Comparison of ENCODE assay signal across 15 mouse cellular contexts in genomic region chr16:91763975-91764374, GRCm38 (mm10). TPM values are rescaled to one million over a fixed set of nuclear protein-coding genes. Genes with fewer than 3 reads are reported as not detected.
DNase-seq lines count a peak whose midpoint lies in the region; ATAC-seq and TF ChIP-seq lines count a peak whose summit lies in the region.
"Had no signal": no experiment of that assay in that cellular context is flagged by ENCODE, and none has a peak within 500 bp of the region (broad histone marks: within the 10 kb centered on the region; RNA-seq: fewer than 3 reads in every experiment).

No protein-coding gene starts in this region.

- no peak for ATAC-seq in heart, embryonic 13.5 days (ENCODE audit: extremely low read depth, insufficient number of reproducible peaks, low FRiP score, low TSS enrichment)
- ATAC-seq in embryonic facial prominence, embryonic 14.5 days (ENCODE audit: low read depth) = peak; percentile 58; the same call in 1 of the 2 replicates
- no peak for ATAC-seq in kidney, embryonic 14.5 days (ENCODE audit: low FRiP score, low TSS enrichment)
- ATAC-seq: liver, embryonic 12.5 days had no signal

- DNase-seq in heart, postnatal 25 days (ENCODE audit: low spot score) = no peak
- no peak for DNase-seq in embryonic facial prominence, embryonic 14.5 days (ENCODE audit: low spot score)
- DNase-seq in lung, postnatal 25 days (ENCODE audit: low spot score) = peak; percentile 24
- no peak for DNase-seq in embryo, embryonic 10 days (ENCODE audit: low spot score)
- DNase-seq: cerebellum, adult 8-10 months; embryo, embryonic 11 days; kidney, postnatal 10 days; left cerebral cortex, postnatal 4 days had no signal

- no peaks in the 10 kb centered on the region for H3K9me3 ChIP-seq in heart, embryonic 13.5 days
- no peaks in the 10 kb centered on the region for H3K9me3 ChIP-seq in embryonic facial prominence, embryonic 14.5 days (ENCODE audit: control insufficient read depth, low read length)
- H3K9me3 ChIP-seq in kidney, embryonic 14.5 days (ENCODE audit: control insufficient read depth, low read length) = no peaks in the 10 kb centered on the region
- H3K9me3 ChIP-seq: liver, embryonic 12.5 days; megakaryocyte, embryonic 14.5 days; neural tube, embryonic 15.5 days had no signal

- H3K9ac ChIP-seq in heart, embryonic 13.5 days = 0 out of 2 replicates have a peak overlapping the region, but pooled peaks have one; percentile 6
- no peak overlapping the region for H3K9ac ChIP-seq in embryonic facial prominence, embryonic 14.5 days (ENCODE audit: low read depth, low read length)
- H3K9ac ChIP-seq in kidney, embryonic 14.5 days (ENCODE audit: low read depth, low read length) = no peak overlapping the region
- H3K9ac ChIP-seq: liver, embryonic 12.5 days; neural tube, embryonic 15.5 days had no signal

- no peak for TF ChIP-seq CTCF in C2C12 (IDR thresholded peaks at IDR 0.05; ENCODE audit: control insufficient read depth, insufficient read depth, insufficient read length)

- intact Hi-C loops in heart, postnatal 25 days (cut with DNase I) = no loop called here

- H3K79me2 ChIP-seq in C2C12 (ENCODE audit: control insufficient read depth, insufficient read depth) = peaks cover 58% of the 10 kb centered on the region

- H3K79me3 ChIP-seq in C2C12 (ENCODE audit: low read depth) = peaks cover 18% of the 10 kb centered on the region

- H3ac ChIP-seq in C2C12 (ENCODE audit: control insufficient read depth, insufficient read length, low read depth) = no peak overlapping the region

- 50% methylated on average over 6 of the region's 6 CpGs for WGBS in heart, embryonic 13.5 days
- WGBS in embryonic facial prominence, embryonic 14.5 days = 79% methylated on average over 6 of the region's 6 CpGs
- 64% methylated on average over 6 of the region's 6 CpGs for WGBS in kidney, embryonic 14.5 days

- no peaks in the 10 kb centered on the region for H3K27me3 ChIP-seq in heart, embryonic 13.5 days (replicated peaks)
- no peaks in the 10 kb centered on the region for H3K27me3 ChIP-seq in C2C12 (ENCODE audit: control insufficient read depth, insufficient read depth, insufficient read length)
- no peaks in the 10 kb centered on the region for H3K27me3 ChIP-seq in embryonic facial prominence, embryonic 14.5 days (replicated peaks; ENCODE audit: control insufficient read depth, insufficient read depth, low read length)
- H3K27me3 ChIP-seq in kidney, embryonic 14.5 days (ENCODE audit: control insufficient read depth, insufficient read depth, low read length) = no peaks in the 10 kb centered on the region
- H3K27me3 ChIP-seq: neural tube, embryonic 15.5 days had no signal

- no peak overlapping the region for H3K4me2 ChIP-seq in heart, embryonic 13.5 days
- H3K4me2 ChIP-seq in embryonic facial prominence, embryonic 14.5 days (ENCODE audit: low read depth, low read length) = no peak overlapping the region
- no peak overlapping the region for H3K4me2 ChIP-seq in kidney, embryonic 14.5 days (replicated peaks; ENCODE audit: low read depth, low read length)
- H3K4me2 ChIP-seq: liver, embryonic 12.5 days; neural tube, embryonic 15.5 days had no signal

- peaks cover 63% of the 10 kb centered on the region for H3K4me1 ChIP-seq in heart, embryonic 13.5 days
- peaks cover 3% of the 10 kb centered on the region; the same call in 1 of the 2 replicates for H3K4me1 ChIP-seq in embryonic facial prominence, embryonic 14.5 days (ENCODE audit: control insufficient read depth, insufficient read depth, low read length)
- peaks cover 4% of the 10 kb centered on the region; the same call in 1 of the 2 replicates for H3K4me1 ChIP-seq in kidney, embryonic 14.5 days (ENCODE audit: control insufficient read depth, insufficient read depth, low read length)

- H3K27ac ChIP-seq in heart, embryonic 13.5 days (replicated peaks) = no peak overlapping the region
- H3K27ac ChIP-seq in embryonic facial prominence, embryonic 14.5 days (replicated peaks; ENCODE audit: low read depth, low read length) = no peak overlapping the region
- no peak overlapping the region for H3K27ac ChIP-seq in kidney, embryonic 14.5 days (ENCODE audit: low read depth, low read length)
- H3K27ac ChIP-seq: liver, embryonic 12.5 days; neural tube, embryonic 15.5 days had no signal

- H3K36me3 ChIP-seq in heart, embryonic 13.5 days = no peaks in the 10 kb centered on the region
- H3K36me3 ChIP-seq in C2C12 (ENCODE audit: control insufficient read depth, insufficient read depth) = no peaks in the 10 kb centered on the region
- H3K36me3 ChIP-seq in embryonic facial prominence, embryonic 14.5 days (ENCODE audit: control insufficient read depth, insufficient read depth, low read length) = no peaks in the 10 kb centered on the region
- no peaks in the 10 kb centered on the region for H3K36me3 ChIP-seq in kidney, embryonic 14.5 days (ENCODE audit: control insufficient read depth, insufficient read depth, low read length)
- H3K36me3 ChIP-seq: liver, embryonic 12.5 days; neural tube, embryonic 15.5 days had no signal

- H3K4me3 ChIP-seq in heart, embryonic 13.5 days = no peak overlapping the region
- no peak overlapping the region for H3K4me3 ChIP-seq in C2C12 (ENCODE audit: insufficient read depth, poor library complexity, severe bottlenecking)
- H3K4me3 ChIP-seq in embryonic facial prominence, embryonic 14.5 days (ENCODE audit: low read depth, low read length) = no peak overlapping the region
- H3K4me3 ChIP-seq in kidney, embryonic 14.5 days (ENCODE audit: low read length) = no peak overlapping the region
- H3K4me3 ChIP-seq: erythroblast, embryonic 14.5 days; liver, embryonic 12.5 days; megakaryocyte, embryonic 14.5 days; neural tube, embryonic 15.5 days had no signal

TF ChIP-seq in C2C12, 6 proteins besides CTCF, POLR2A, EP300 and RAD21:
- TF ChIP-seq CEBPB (IDR thresholded peaks at IDR 0.05; ENCODE audit: low read depth) (no peak), MYOD1 (IDR thresholded peaks at IDR 0.05; ENCODE audit: control insufficient read depth, insufficient read length, low read depth) (peak; percentile 38), MAX (IDR thresholded peaks at IDR 0.05) (peak; percentile 72), FOSL1 (IDR thresholded peaks at IDR 0.05; ENCODE audit: insufficient read depth, low read length, poor library complexity, severe bottlenecking) (no peak), MYOG (IDR thresholded peaks at IDR 0.05; ENCODE audit: control insufficient read depth, extremely low read depth, insufficient read length) (no peak), USF1 (IDR thresholded peaks at IDR 0.05; ENCODE audit: low read depth) (no peak)
TF ChIP-seq in C2C12: peak in this region for 2.

RNA-seq across cellular contexts. Expression of gene Itsn1, which starts 34.9 kb away (rescaled TPM):
- polyA plus RNA-seq in heart, embryonic 13.5 days (2015; fragmentation: Nextera tagmentation; extraction: Ambion mirVana) = 19.5 and 20.0 TPM in 2 replicates
- total RNA-seq in heart, postnatal 25 days (2021) = 10 to 100 TPM; 40.8 to 56.7 TPM
- 24.3 TPM for polyA plus RNA-seq in C2C12 (2012; fragmentation: generic; extraction: Trizol)
- 28.1 and 30.1 TPM in 2 replicates for polyA plus RNA-seq in embryonic facial prominence, embryonic 14.5 days (2014; fragmentation: Nextera tagmentation; extraction: Ambion mirVana)
- 18.8 and 27.7 TPM in 2 replicates for polyA plus RNA-seq in kidney, embryonic 14.5 days (2014; fragmentation: Nextera tagmentation; extraction: Ambion mirVana)

RNA-seq across cellular contexts. Expression of gene Cryzl1, which starts 35.2 kb away (rescaled TPM):
- polyA plus RNA-seq in heart, embryonic 13.5 days (2015; fragmentation: Nextera tagmentation; extraction: Ambion mirVana) = 51.4 and 58.5 TPM in 2 replicates
- 10 to 100 TPM; 22.7 to 24.7 TPM for total RNA-seq in heart, postnatal 25 days (2021)
- polyA plus RNA-seq in C2C12 (2012; fragmentation: generic; extraction: Trizol) = 16.7 TPM
- polyA plus RNA-seq in embryonic facial prominence, embryonic 14.5 days (2014; fragmentation: Nextera tagmentation; extraction: Ambion mirVana) = 61.6 and 61.8 TPM in 2 replicates
- polyA plus RNA-seq in kidney, embryonic 14.5 days (2014; fragmentation: Nextera tagmentation; extraction: Ambion mirVana) = 77.3 and 82.4 TPM in 2 replicates
